Mouse (Mus musculus): ENCODE data around the gene Serpina5.

DNA sequence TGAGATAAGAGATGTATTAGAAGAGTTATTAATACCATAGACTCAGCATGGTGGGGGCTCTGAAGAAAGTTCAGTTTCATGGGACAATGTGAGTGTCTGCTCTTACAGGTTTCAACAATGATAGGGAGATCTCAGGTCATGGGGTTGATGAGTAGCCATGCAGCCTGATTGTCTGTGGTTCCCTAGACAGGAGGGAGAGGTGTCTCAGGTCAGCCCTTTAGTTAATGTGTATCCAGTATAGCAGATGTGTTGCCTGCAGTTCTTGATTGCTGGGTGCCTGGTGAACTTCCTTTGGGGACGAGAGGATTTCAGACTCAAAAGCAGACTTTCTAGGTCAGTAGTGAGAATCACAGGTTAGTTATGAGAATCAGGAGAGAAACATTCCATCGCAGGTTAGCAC lies 7.6 kb downstream of the Serpina5 start:
- TF ChIP-seq CTCF (IDR thresholded peaks at IDR 0.05; ENCODE audit: insufficient read depth, low read depth, low read length) = no peak
- TF ChIP-seq POLR2A (IDR thresholded peaks at IDR 0.05; ENCODE audit: insufficient read depth, low read depth, low read length) = no peak

Data from olfactory bulb, adult 2 months (tissue).